Comparison of ENCODE assay signal across 14 mouse cellular contexts in genomic region chr5:98146895-98147294, GRCm38 (mm10). TPM values are rescaled to one million over a fixed set of nuclear protein-coding genes. Genes with fewer than 3 reads are reported as not detected.
"Had no signal": no experiment of that assay in that cellular context is flagged by ENCODE, and none has a peak within 500 bp of the region (broad histone marks: within the 10 kb centered on the region; RNA-seq: fewer than 3 reads in every experiment).

No protein-coding gene starts in this region.

- H3K36me3 ChIP-seq: kidney, embryonic 15.5 days; limb, embryonic 12.5 days; midbrain, embryonic 15.5 days had no signal

- H3K27me3 ChIP-seq: kidney, embryonic 15.5 days; limb, embryonic 12.5 days; megakaryocyte, embryonic 14.5 days; midbrain, embryonic 15.5 days had no signal

- ATAC-seq: midbrain, embryonic 15.5 days had no signal

- DNase-seq: kidney, adult 2 months; kidney, postnatal 14 days; liver; lung, adult 18-20 months; lung, postnatal 36 days; right cerebral cortex, adult 18-20 months; right cerebral cortex, postnatal 25 days; thymus, postnatal 4 days had no signal

RNA-seq across cellular contexts. Expression of gene Prdm8, which starts 20.1 kb away (rescaled TPM):
- total RNA-seq: monocyte, adult 5-6 weeks had no signal
- polyA plus RNA-seq: liver, embryonic 14.5 days had no signal
